Mouse (Mus musculus) retina, embryonic 14.5 days (tissue): ENCODE results near the gene Spp2.
"Not testable (repeated sequence)": the region's sequence is repeated elsewhere in the genome, so short reads cannot be mapped to it uniquely, and the experiment has no call there.

Experiments
- DNase-seq: peaks from one replicate; pipeline ENCODE4 v3.0.0-alpha.2; 2015; ENCODE audit warnings: low spot score

Gene Spp2

GRCm38 (mm10) chr1:88433096-88433883 lies 26.5 kb downstream of the Spp2 start:
- DNase-seq = no peak

- no peak for DNase-seq
Observed at GRCm38 (mm10) chr1:88434057-88434456, 27.3 kb downstream of the Spp2 start.

- DNase-seq = no peak
Observed at GRCm38 (mm10) chr1:88437206-88438126, 30.7 kb downstream of the Spp2 start.

GRCm38 (mm10) chr1:88443383-88443782 lies 36.6 kb downstream of the Spp2 start:
- DNase-seq = no peak

- DNase-seq = peak; percentile 37
Observed at GRCm38 (mm10) chr1:88445400-88445799, 38.6 kb downstream of the Spp2 start.

- peak; percentile 46 for DNase-seq
Observed at GRCm38 (mm10) chr1:88446270-88447030, 39.7 kb downstream of the Spp2 start.

- DNase-seq = no peak
Observed at GRCm38 (mm10) chr1:88447483-88447882, 40.7 kb downstream of the Spp2 start.

GRCm38 (mm10) chr1:88448094-88448493 lies 41.3 kb downstream of the Spp2 start:
- DNase-seq = not testable (repeated sequence)

- DNase-seq = no peak
Observed at GRCm38 (mm10) chr1:88449741-88450140, 43.0 kb downstream of the Spp2 start.

- DNase-seq = no peak
Observed at GRCm38 (mm10) chr1:88450668-88451067, 43.9 kb downstream of the Spp2 start.

GRCm38 (mm10) chr1:88452198-88452597 lies 45.4 kb downstream of the Spp2 start:
- DNase-seq = no peak

GRCm38 (mm10) chr1:88454703-88455102 lies 47.9 kb downstream of the Spp2 start:
- no peak for DNase-seq

GRCm38 (mm10) chr1:88455761-88456160 lies 49.0 kb downstream of the Spp2 start:
- DNase-seq = no peak

GRCm38 (mm10) chr1:88456451-88457072 lies 49.8 kb downstream of the Spp2 start:
- DNase-seq = peak; percentile 87

- no peak for DNase-seq
Observed at GRCm38 (mm10) chr1:88459196-88459595, 52.4 kb downstream of the Spp2 start.

- DNase-seq = no peak
Observed at GRCm38 (mm10) chr1:88459655-88460054, 52.9 kb downstream of the Spp2 start.

- DNase-seq = no peak
Observed at GRCm38 (mm10) chr1:88461096-88461495, 54.3 kb downstream of the Spp2 start.

- DNase-seq = no peak
Observed at GRCm38 (mm10) chr1:88462484-88462883, 55.7 kb downstream of the Spp2 start.

GRCm38 (mm10) chr1:88463241-88463640 lies 56.5 kb downstream of the Spp2 start:
- DNase-seq = no peak

GRCm38 (mm10) chr1:88464109-88464905 lies 57.5 kb downstream of the Spp2 start:
- DNase-seq = no peak

GRCm38 (mm10) chr1:88465722-88466121 lies 59.0 kb downstream of the Spp2 start:
- DNase-seq = no peak
